Mouse (Mus musculus) spleen, postnatal 14 days (tissue): ENCODE results near the gene Syde1.
"Not testable (repeated sequence)": the region's sequence is repeated elsewhere in the genome, so short reads cannot be mapped to it uniquely, and the experiment has no call there.

Experiments used
- DNase-seq, 2 experiments: peaks; one replicate each; pipeline ENCODE4 v3.0.0; 2021 to 2022; ENCODE audit warnings: low spot score in 2 of 2

The Syde1 gene

GRCm38 (mm10) chr10:78591406-78592328 is at the start of gene Syde1:
Gene Syde1 (minus strand): TSS chr10:78591964.
- peak in 1 of 2 experiments; percentile 20 for DNase-seq

GRCm38 (mm10) chr10:78632311-78632710 is 40.5 kb upstream of the Syde1 start:
- DNase-seq = no peak

- no peak for DNase-seq
Measured at GRCm38 (mm10) chr10:78630194-78630593, 38.4 kb upstream of the Syde1 start.

GRCm38 (mm10) chr10:78623143-78623542 is 31.4 kb upstream of the Syde1 start:
- DNase-seq = not testable (repeated sequence)

GRCm38 (mm10) chr10:78617974-78618373 is 26.2 kb upstream of the Syde1 start, which contains the start of gene Olfr1357:
Gene Olfr1357 (minus strand): TSS chr10:78618074.
- DNase-seq = no peak

GRCm38 (mm10) chr10:78607602-78608001 is 15.8 kb upstream of the Syde1 start:
- DNase-seq = no peak

GRCm38 (mm10) chr10:78605080-78605479 is 13.3 kb upstream of the Syde1 start:
- DNase-seq = no peak

GRCm38 (mm10) chr10:78599865-78600264 is 8.1 kb upstream of the Syde1 start:
- DNase-seq = no peak

- no peak for DNase-seq
Measured at GRCm38 (mm10) chr10:78594566-78594965, 2.8 kb upstream of the Syde1 start.

- DNase-seq = no peak
Measured at GRCm38 (mm10) chr10:78594157-78594556, 2.4 kb upstream of the Syde1 start.

- no peak for DNase-seq
Measured at GRCm38 (mm10) chr10:78593736-78594135, 2.0 kb upstream of the Syde1 start.

GRCm38 (mm10) chr10:78592856-78593379 is 1.2 kb upstream of the Syde1 start:
- no peak for DNase-seq

GRCm38 (mm10) chr10:78590744-78591143 is 1.0 kb downstream of the Syde1 start:
- no peak for DNase-seq

- no peak for DNase-seq
Measured at GRCm38 (mm10) chr10:78589901-78590300, 1.9 kb downstream of the Syde1 start.

GRCm38 (mm10) chr10:78589291-78589690 is 2.5 kb downstream of the Syde1 start:
- no peak for DNase-seq

GRCm38 (mm10) chr10:78586026-78586425 is 5.7 kb downstream of the Syde1 start:
- no peak for DNase-seq

GRCm38 (mm10) chr10:78585606-78586005 is 6.2 kb downstream of the Syde1 start:
- DNase-seq = no peak

- DNase-seq = no peak
Measured at GRCm38 (mm10) chr10:78584996-78585395, 6.8 kb downstream of the Syde1 start.

GRCm38 (mm10) chr10:78583939-78584338 is 7.8 kb downstream of the Syde1 start:
- no peak for DNase-seq

GRCm38 (mm10) chr10:78583347-78583746 is 8.4 kb downstream of the Syde1 start:
- DNase-seq = no peak

GRCm38 (mm10) chr10:78581121-78581520 is 10.6 kb downstream of the Syde1 start:
- no peak for DNase-seq

- no peak for DNase-seq
Measured at GRCm38 (mm10) chr10:78578204-78578603, 13.6 kb downstream of the Syde1 start.
